Mouse (Mus musculus): ENCODE results near the gene Car9. TPM values are rescaled to one million over a fixed set of nuclear protein-coding genes. Genes with fewer than 3 reads are reported as not detected.
"Not testable (repeated sequence)": the region's sequence is repeated elsewhere in the genome, so short reads cannot be mapped to it uniquely, and the experiment has no call there.

Car9 gene
- total and polyA plus RNA-seq, 2 experiments from 2014 or later: 0.14 to 0.65 TPM

DNA sequence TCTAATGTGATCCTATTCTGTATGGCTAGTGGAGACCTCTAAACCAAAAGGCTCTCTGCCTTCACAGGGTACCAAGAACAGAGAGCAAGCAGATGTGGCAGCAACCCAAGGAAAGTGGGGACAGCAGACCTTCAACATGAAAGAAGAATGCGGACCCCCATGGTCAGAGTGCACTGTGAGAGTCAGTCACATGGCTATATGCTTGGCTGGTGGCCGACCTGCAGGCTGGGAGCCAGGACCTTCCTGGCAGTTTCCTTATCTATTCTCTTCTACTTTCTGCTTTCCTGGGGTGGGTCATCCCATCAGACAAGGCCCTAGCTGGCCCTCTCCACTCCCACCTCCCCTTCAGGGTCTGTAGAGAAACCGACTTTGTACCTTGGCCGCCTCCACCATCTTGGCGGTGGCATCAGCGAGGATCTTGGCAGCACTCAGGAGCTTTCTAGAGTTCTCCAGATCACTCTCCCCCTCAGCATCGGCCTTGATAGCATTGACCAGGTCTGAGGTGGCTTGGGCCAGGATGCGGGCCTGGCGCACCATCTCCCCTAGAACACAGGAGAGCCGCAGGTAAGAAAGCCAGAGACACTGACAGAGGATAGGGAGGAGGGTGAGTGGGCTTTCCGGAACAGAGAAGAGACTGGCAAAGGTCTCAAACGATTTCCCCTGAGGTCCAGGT lies 39.7 kb downstream of the Car9 start:
- Histone ChIP-seq H3K4me2 (ENCODE audit: low read depth) (no peak overlapping the region), H3K9me3 (ENCODE audit: low read length) (no peaks in the 10 kb centered on the region), H3K4me3 (ENCODE audit: low read depth, low read length) (no peak overlapping the region), H3K27ac (ENCODE audit: low read depth, low read length) (no peak overlapping the region), H3K27me3 (ENCODE audit: insufficient read depth, low read length) (no peaks in the 10 kb centered on the region), H3K9ac (no peak overlapping the region), H3K4me1 (ENCODE audit: insufficient read depth) (no peaks in the 10 kb centered on the region), H3K36me3 (ENCODE audit: insufficient read depth) (peaks cover 97% of the 10 kb centered on the region)
- no peak for TF ChIP-seq CTCF (IDR thresholded peaks at IDR 0.05; ENCODE audit: low read depth)
- DNase-seq (no peak), ATAC-seq (no peak)
- WGBS: 90% methylated on average over 12 of the region's 12 CpGs

DNA sequence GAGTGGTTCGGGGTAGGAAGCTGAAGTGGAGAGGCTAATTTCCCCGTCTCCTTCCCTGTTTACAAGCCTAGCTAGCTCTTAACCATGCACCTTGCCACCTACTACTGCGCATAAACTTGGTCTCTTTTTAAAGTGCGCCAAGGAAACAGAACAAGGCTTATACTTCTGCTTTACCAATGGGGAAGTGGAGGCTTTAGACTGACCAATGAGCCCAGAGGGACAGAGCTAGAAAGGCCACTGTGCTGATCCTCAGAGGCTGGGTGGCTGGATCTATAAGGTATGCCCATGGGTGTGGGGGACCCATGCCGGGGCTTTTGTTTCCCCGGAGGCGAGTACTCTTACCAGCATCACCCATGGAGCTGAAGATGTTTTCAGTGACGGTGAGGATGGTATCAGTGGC lies 40.4 kb downstream of the Car9 start:
- WGBS: 96% methylated on average over 8 of the region's 8 CpGs

DNA sequence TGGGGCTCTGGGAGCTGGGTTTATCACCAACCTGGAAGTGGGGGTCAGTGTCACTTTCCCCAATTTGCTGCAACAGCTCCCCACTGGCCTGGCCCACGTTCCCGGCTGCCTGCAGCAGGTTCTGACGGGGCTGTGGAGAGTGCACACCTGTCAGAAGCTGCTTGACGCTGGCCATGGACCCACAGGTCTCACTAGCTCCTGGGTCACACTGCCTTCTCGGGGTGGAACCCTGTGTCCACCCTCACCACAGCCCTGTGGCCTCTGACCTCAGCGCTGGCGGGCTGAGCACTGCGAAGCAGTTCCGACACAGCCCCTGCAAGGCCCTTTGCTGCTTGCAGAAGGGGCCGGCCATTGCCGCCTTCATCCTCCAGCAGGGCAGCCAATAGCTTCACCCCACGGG lies 42.3 kb downstream of the Car9 start:
- Histone ChIP-seq H3K27ac (ENCODE audit: low read depth, low read length) (no peak overlapping the region), H3K9ac (no peak overlapping the region), H3K27me3 (ENCODE audit: insufficient read depth, low read length) (no peaks in the 10 kb centered on the region), H3K4me3 (ENCODE audit: low read depth, low read length) (no peak overlapping the region), H3K36me3 (ENCODE audit: insufficient read depth) (peaks cover 98% of the 10 kb centered on the region), H3K4me1 (ENCODE audit: insufficient read depth) (no peaks in the 10 kb centered on the region), H3K9me3 (ENCODE audit: low read length) (no peaks in the 10 kb centered on the region), H3K4me2 (ENCODE audit: low read depth) (no peak overlapping the region)
- TF ChIP-seq CTCF (IDR thresholded peaks at IDR 0.05; ENCODE audit: low read depth): no peak
- 94% methylated on average over 12 of the region's 12 CpGs for WGBS
- no peak for ATAC-seq
- DNase-seq: no peak

More for the DNA sequence above, 40.4 kb downstream of the Car9 start:
- Histone ChIP-seq H3K36me3 (ENCODE audit: insufficient read depth) (peaks cover 98% of the 10 kb centered on the region), H3K9me3 (ENCODE audit: low read length) (no peaks in the 10 kb centered on the region), H3K27ac (ENCODE audit: low read depth, low read length) (no peak overlapping the region), H3K9ac (no peak overlapping the region), H3K27me3 (ENCODE audit: insufficient read depth, low read length) (no peaks in the 10 kb centered on the region), H3K4me1 (ENCODE audit: insufficient read depth) (no peaks in the 10 kb centered on the region), H3K4me3 (ENCODE audit: low read depth, low read length) (no peak overlapping the region), H3K4me2 (ENCODE audit: low read depth) (no peak overlapping the region)
- no peak for TF ChIP-seq CTCF (IDR thresholded peaks at IDR 0.05; ENCODE audit: low read depth)
- no peak for DNase-seq
- no peak for ATAC-seq

DNA sequence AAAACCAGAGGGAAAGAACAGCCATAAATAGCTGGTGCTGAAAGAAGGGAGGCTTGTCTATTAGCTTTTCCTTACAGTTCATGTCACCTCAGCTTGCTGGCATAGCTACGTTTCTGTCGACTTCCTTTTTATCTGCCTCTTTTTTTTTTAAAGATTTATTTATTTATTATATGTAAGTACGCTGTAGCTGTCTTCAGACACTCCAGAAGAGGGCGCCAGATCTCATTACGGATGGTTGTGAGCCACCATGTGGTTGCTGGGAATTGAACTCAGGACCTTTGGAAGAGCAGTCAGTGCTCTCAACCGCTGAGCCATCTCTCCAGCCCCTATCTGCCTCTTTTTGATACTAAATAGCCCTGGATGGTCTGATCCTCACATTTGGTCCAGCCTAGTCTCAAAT lies 45.1 kb downstream of the Car9 start:
- not testable (repeated sequence) for H3K9ac ChIP-seq; H3K4me2 ChIP-seq (ENCODE audit: low read depth); H3K9me3 ChIP-seq (ENCODE audit: low read length); H3K4me3 ChIP-seq (ENCODE audit: low read depth, low read length); H3K27me3 ChIP-seq (ENCODE audit: insufficient read depth, low read length); DNase-seq; H3K27ac ChIP-seq (ENCODE audit: low read depth, low read length); H3K4me1 ChIP-seq (ENCODE audit: insufficient read depth); ATAC-seq
- 89% methylated on average over 6 of the region's 6 CpGs for WGBS
- H3K36me3 ChIP-seq (ENCODE audit: insufficient read depth): peaks cover 96% of the 10 kb centered on the region

DNA sequence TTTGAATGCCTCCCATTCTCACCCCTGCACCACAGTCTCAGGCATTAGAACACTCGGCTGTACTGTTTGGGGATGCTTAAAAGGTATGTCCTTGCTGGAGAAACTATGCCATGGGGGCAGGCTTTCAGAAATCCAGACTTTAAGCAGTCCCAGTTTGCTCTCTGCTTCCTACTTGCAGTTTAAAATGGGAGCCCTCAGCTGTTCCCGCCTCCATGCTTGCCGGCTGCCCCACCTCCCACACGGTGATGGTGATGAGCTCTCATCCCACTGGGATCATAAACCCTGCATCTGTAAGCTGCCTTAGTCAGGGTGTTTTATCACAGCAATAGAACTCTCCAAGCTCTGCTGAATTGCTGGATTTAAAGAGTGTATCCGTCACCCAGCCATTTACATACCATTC lies 45.7 kb downstream of the Car9 start:
- Histone ChIP-seq H3K4me2 (ENCODE audit: low read depth) (no peak overlapping the region), H3K9me3 (ENCODE audit: low read length) (no peaks in the 10 kb centered on the region), H3K4me3 (ENCODE audit: low read depth, low read length) (no peak overlapping the region), H3K27ac (ENCODE audit: low read depth, low read length) (no peak overlapping the region), H3K9ac (no peak overlapping the region), H3K27me3 (ENCODE audit: insufficient read depth, low read length) (no peaks in the 10 kb centered on the region), H3K4me1 (ENCODE audit: insufficient read depth) (no peaks in the 10 kb centered on the region), H3K36me3 (ENCODE audit: insufficient read depth) (peaks cover 92% of the 10 kb centered on the region)
- 97% methylated on average over 5 of the region's 5 CpGs for WGBS
- no peak for ATAC-seq
- no peak for DNase-seq
- TF ChIP-seq CTCF (IDR thresholded peaks at IDR 0.05; ENCODE audit: low read depth): no peak

DNA sequence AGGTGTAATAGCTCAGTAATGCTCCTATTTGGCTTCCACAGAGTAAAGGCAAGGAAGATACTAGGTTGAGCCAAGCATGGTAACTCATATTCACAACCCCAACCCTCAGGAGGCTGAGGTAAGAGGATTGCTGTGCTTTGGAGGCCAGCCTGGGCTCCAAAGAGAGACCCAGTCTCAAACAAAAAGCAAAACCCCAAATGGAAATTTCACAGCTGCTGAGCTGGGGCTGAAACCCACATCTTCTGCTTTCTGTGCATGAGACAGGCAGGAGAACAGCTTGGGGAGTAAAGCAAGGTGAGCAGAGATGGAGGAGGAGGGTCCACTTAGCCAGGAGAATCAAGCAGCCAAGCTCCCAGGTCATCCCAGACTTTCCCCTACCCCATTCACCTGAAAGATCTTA lies 47.1 kb downstream of the Car9 start:
- no peak for DNase-seq
- H3K27me3 ChIP-seq (ENCODE audit: insufficient read depth, low read length): no peaks in the 10 kb centered on the region
- no peak overlapping the region for H3K9ac ChIP-seq
- no peak for ATAC-seq
- H3K4me2 ChIP-seq (ENCODE audit: low read depth): no peak overlapping the region
- H3K4me1 ChIP-seq (ENCODE audit: insufficient read depth): no peaks in the 10 kb centered on the region
- H3K4me3 ChIP-seq (ENCODE audit: low read depth, low read length): no peak overlapping the region
- peaks cover 90% of the 10 kb centered on the region for H3K36me3 ChIP-seq (ENCODE audit: insufficient read depth)
- H3K9me3 ChIP-seq (ENCODE audit: low read length): no peaks in the 10 kb centered on the region
- no peak for TF ChIP-seq CTCF (IDR thresholded peaks at IDR 0.05; ENCODE audit: low read depth)
- H3K27ac ChIP-seq (ENCODE audit: low read depth, low read length): no peak overlapping the region

DNA sequence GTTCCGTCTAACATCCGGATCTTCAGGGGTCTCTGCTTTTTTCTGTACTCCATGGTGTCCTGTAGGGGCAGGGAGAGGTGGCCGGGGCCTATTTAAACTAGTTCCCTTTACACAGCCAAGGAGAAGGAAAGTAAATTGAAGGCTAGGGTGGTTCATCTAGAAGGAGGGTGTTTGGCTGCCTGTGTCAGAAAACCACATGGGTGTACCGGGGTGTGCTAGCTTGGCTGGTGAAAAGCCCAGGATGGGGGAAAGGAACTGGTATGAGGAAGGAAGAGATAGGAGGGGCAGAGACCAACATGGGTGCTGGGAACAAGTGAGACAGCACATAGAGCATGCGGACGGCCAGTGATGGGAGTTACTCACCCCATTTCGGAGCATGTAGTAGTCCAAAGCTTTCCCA lies 49.2 kb downstream of the Car9 start:
- no peaks in the 10 kb centered on the region for H3K9me3 ChIP-seq (ENCODE audit: low read length)
- H3K4me2 ChIP-seq (ENCODE audit: low read depth): no peak overlapping the region
- H3K27ac ChIP-seq (ENCODE audit: low read depth, low read length): no peak overlapping the region
- no peaks in the 10 kb centered on the region for H3K4me1 ChIP-seq (ENCODE audit: insufficient read depth)
- 96% methylated on average over 7 of the region's 7 CpGs for WGBS
- H3K27me3 ChIP-seq (ENCODE audit: insufficient read depth, low read length): no peaks in the 10 kb centered on the region
- no peak overlapping the region for H3K9ac ChIP-seq
- H3K4me3 ChIP-seq (ENCODE audit: low read depth, low read length): no peak overlapping the region
- no peak for DNase-seq
- TF ChIP-seq CTCF (IDR thresholded peaks at IDR 0.05; ENCODE audit: low read depth): no peak
- no peak for ATAC-seq
- H3K36me3 ChIP-seq (ENCODE audit: insufficient read depth): peaks cover 74% of the 10 kb centered on the region

Data from forebrain, postnatal 0 days (tissue).